Mouse (Mus musculus): ENCODE data around the gene Cd59b.

- TF ChIP-seq POLR2A (IDR thresholded peaks at IDR 0.05; ENCODE audit: borderline replicate concordance, extremely low read depth, low read depth, low read length) (no peak), CTCF (IDR thresholded peaks at IDR 0.05; ENCODE audit: insufficient read depth, low read length) (peak; percentile 44)
Measured at GRCm38 (mm10) chr2:104130969-104131368, 61.3 kb downstream of the Cd59b start.

Measured in lung, adult 2 months (tissue).